Mouse (Mus musculus) heart, embryonic 14.5 days (tissue): Measurements from ENCODE around the gene Gm49450. TPM values are rescaled to one million over a fixed set of nuclear protein-coding genes. Genes with fewer than 3 reads are reported as not detected.
A peak's percentile ranks its signal among the peaks of the same experiment; 100 is the strongest.

ENCODE experiments used
- ATAC-seq: fragments of 200-750 bp; cut with Nextera tagmentation; 2 replicates; pipeline ENCODE4 v1.8.0; 2017; ENCODE audit warnings: low read depth, moderate TSS enrichment; ENCODE audit not compliant: insufficient number of reproducible peaks, insufficient read depth, low FRiP score
- H3K27ac ChIP-seq, 2 experiments: fragments of 200-500 bp in 1 of 2; fragments of 300-500 bp in 1 of 2; sonication (generic) in 1 of 2; replicated peaks in 1 of 2; 2 replicates each; pipeline ENCODE4 v1.5.1; 2012 to 2014; ENCODE audit warnings: low read depth in 2 of 2, low read length in 2 of 2, control low read depth in 1 of 2, mild to moderate bottlenecking in 1 of 2, mixed read lengths in 1 of 2; ENCODE audit not compliant: control insufficient read depth in 1 of 2, insufficient read depth in 1 of 2
- H3K27me3 ChIP-seq: fragments of 300-500 bp; sonication (generic); 2 replicates; pipeline ENCODE4 v1.6.1; 2014; ENCODE audit warnings: mild to moderate bottlenecking, low read length, control low read depth; ENCODE audit not compliant: control insufficient read depth, insufficient read depth
- H3K36me3 ChIP-seq: fragments of 300-500 bp; sonication (generic); 2 replicates; pipeline ENCODE4 v1.6.1; 2014; ENCODE audit warnings: mild to moderate bottlenecking, control low read depth, low read length, mixed read lengths; ENCODE audit not compliant: control insufficient read depth, insufficient read depth
- H3K4me1 ChIP-seq, 2 experiments: fragments of 200-500 bp in 1 of 2; fragments of 300-500 bp in 1 of 2; sonication (generic) in 1 of 2; 2 replicates each; pipeline ENCODE4 v1.6.1; 2012 to 2014; ENCODE audit warnings: low read length in 2 of 2, control low read depth in 1 of 2, mixed read lengths in 1 of 2; ENCODE audit not compliant: control insufficient read depth in 2 of 2, insufficient read depth in 2 of 2
- H3K4me2 ChIP-seq: fragments of 300-500 bp; sonication (generic); 2 replicates; pipeline ENCODE4 v1.6.1; 2014; ENCODE audit warnings: mild to moderate bottlenecking, low read length
- H3K4me3 ChIP-seq, 2 experiments: fragments of 200-500 bp in 1 of 2; fragments of 300-500 bp in 1 of 2; sonication (generic) in 1 of 2; 2 replicates each; pipeline ENCODE4 v1.5.1; 2012 to 2014; ENCODE audit warnings: low read length in 2 of 2, mild to moderate bottlenecking in 2 of 2, control low read depth in 1 of 2, low read depth in 1 of 2, moderate library complexity in 1 of 2; ENCODE audit not compliant: control insufficient read depth in 1 of 2, insufficient read depth in 1 of 2
- H3K9ac ChIP-seq: fragments of 300-500 bp; sonication (generic); 2 replicates; pipeline ENCODE4 v1.6.1; 2014; ENCODE audit warnings: mild to moderate bottlenecking, low read length
- H3K9me3 ChIP-seq: fragments of 300-500 bp; sonication (generic); 2 replicates; pipeline ENCODE4 v1.6.1; 2016; ENCODE audit warnings: low read length, control low read depth; ENCODE audit not compliant: control insufficient read depth
- WGBS: fragments of 180-500 bp; shearing (Covaris S2); extraction: QIAGEN DNeasy Blood & Tissue Kit; methylation state at CpG from one replicate; pipeline ENCODE4 v1.1.7; 2014; 5-methylcytosine and 5-hydroxymethylcytosine counted together
- polyA plus RNA-seq: library from polyadenylated mRNA; unstranded; fragments of >200 nt; fragmentation: Nextera tagmentation; extraction: Ambion mirVana; gene quantifications from 2 replicates; pipeline ENCODE4 v1.2.1, GENCODE M21; 2014

Gm49450 gene
- polyA plus RNA-seq, 1 experiment from 2014 or later = not detected

GRCm38 (mm10) chr15:98897495-98897894 lies 55.9 kb downstream of the Gm49450 start:
- no peaks in the 10 kb centered on the region for H3K36me3 ChIP-seq
- ATAC-seq = 0 out of 2 replicates have a peak, but pooled peaks have one; percentile 37
- H3K27me3 ChIP-seq = peaks cover 60% of the 10 kb centered on the region
- H3K9ac ChIP-seq = 0 out of 2 replicates have a peak overlapping the region, but pooled peaks have one; percentile 56
- no peaks in the 10 kb centered on the region for H3K9me3 ChIP-seq
- H3K4me2 ChIP-seq = peak overlapping the region; percentile 73
- H3K4me1 ChIP-seq = peaks cover 21 to 44% of the 10 kb centered on the region in 2 experiments
- H3K4me3 ChIP-seq = peak overlapping the region in 1 of 2 experiments; percentile 37; a peak in 2 of 4 replicates
- WGBS = 4% methylated on average over 10 of the region's 10 CpGs
- H3K27ac ChIP-seq = no peak overlapping the region

- 3% methylated on average over 39 of the region's 41 CpGs for whole genome bisulfite sequencing
- H3K4me2 ChIP-seq = peak overlapping the region; percentile 99
- peaks cover 60% of the 10 kb centered on the region for H3K27me3 ChIP-seq
- H3K9me3 ChIP-seq = no peaks in the 10 kb centered on the region
- peak overlapping the region; percentile 8 to 30; a peak in 1 of 4 replicates for H3K27ac ChIP-seq
- H3K36me3 ChIP-seq = no peaks in the 10 kb centered on the region
- H3K4me3 ChIP-seq = peak overlapping the region; percentile 37 to 39
- peaks cover 21 to 44% of the 10 kb centered on the region in 2 experiments for H3K4me1 ChIP-seq
- H3K9ac ChIP-seq = peak overlapping the region; percentile 70
- ATAC-seq = 0 out of 2 replicates have a peak, but pooled peaks have one; percentile 18
Observed at GRCm38 (mm10) chr15:98895635-98896589, 57.4 kb downstream of the Gm49450 start.

- ATAC-seq = no peak
- Histone ChIP-seq H3K27me3 (peaks cover 60% of the 10 kb centered on the region), H3K4me1 (peaks cover 21 to 44% of the 10 kb centered on the region in 2 experiments), H3K27ac (peak overlapping the region in 1 of 2 experiments; percentile 30; a peak in 1 of 4 replicates), H3K9ac (peak overlapping the region; percentile 70), H3K36me3 (no peaks in the 10 kb centered on the region), H3K4me2 (peak overlapping the region; percentile 99), H3K9me3 (no peaks in the 10 kb centered on the region), H3K4me3 (peak overlapping the region; percentile 49 to 52)
- WGBS = 9% methylated on average over 38 of the region's 38 CpGs
Observed at GRCm38 (mm10) chr15:98894746-98895634, 58.4 kb downstream of the Gm49450 start.

GRCm38 (mm10) chr15:98893940-98894745 lies 59.2 kb downstream of the Gm49450 start, which contains the start of gene Rhebl1:
Rhebl1 (minus strand) TSS chr15:98894540.
- H3K4me3 ChIP-seq = peak within 1 kb of the TSS; percentile 49 to 52
- H3K9ac ChIP-seq = peak within 1 kb of the TSS; percentile 70
- H3K4me2 ChIP-seq = peak within 1 kb of the TSS; percentile 99
- peaks cover 58% of the 10 kb centered on the region for H3K27me3 ChIP-seq
- H3K27ac ChIP-seq = 0 out of 4 replicates have a peak within 1 kb of the TSS, but pooled peaks of 1 of the 2 experiments have one; percentile 30
- no peak for ATAC-seq
- H3K9me3 ChIP-seq = no peaks in the 10 kb centered on the region
- H3K4me1 ChIP-seq = peaks cover 21 to 44% of the 10 kb centered on the region in 2 experiments
- H3K36me3 ChIP-seq = no peaks in the 10 kb centered on the region
- WGBS = under 1% methylated on average over 77 of the region's 77 CpGs

GRCm38 (mm10) chr15:98893036-98893435 lies 60.3 kb downstream of the Gm49450 start:
- Histone ChIP-seq H3K4me3 (no peak overlapping the region), H3K27me3 (peaks cover 47% of the 10 kb centered on the region), H3K36me3 (no peaks in the 10 kb centered on the region), H3K9ac (no peak overlapping the region), H3K4me1 (peaks cover 20 to 39% of the 10 kb centered on the region in 2 experiments), H3K4me2 (no peak overlapping the region), H3K9me3 (no peaks in the 10 kb centered on the region), H3K27ac (no peak overlapping the region)
- no peak for ATAC-seq
- WGBS = 70% methylated on average over 4 of the region's 4 CpGs

- H3K4me3 ChIP-seq = no peak overlapping the region
- peak; percentile 29; the same call in 1 of the 2 replicates for ATAC-seq
- H3K9ac ChIP-seq = no peak overlapping the region
- no peaks in the 10 kb centered on the region for H3K9me3 ChIP-seq
- 21% methylated on average over 6 of the region's 6 CpGs for whole genome bisulfite sequencing
- H3K4me2 ChIP-seq = no peak overlapping the region
- peaks cover 38% of the 10 kb centered on the region for H3K27me3 ChIP-seq
- peaks cover 16 to 30% of the 10 kb centered on the region in 2 experiments for H3K4me1 ChIP-seq
- no peak overlapping the region for H3K27ac ChIP-seq
- no peaks in the 10 kb centered on the region for H3K36me3 ChIP-seq
Observed at GRCm38 (mm10) chr15:98891907-98892606, 61.3 kb downstream of the Gm49450 start.
